Mouse (Mus musculus): ENCODE results near the gene Robo3.

Gene Robo3

GRCm38 (mm10) chr9:37432720-37433421 lies at the start of gene Robo3:
Robo3 (minus strand) TSS chr9:37433246.
- DNase-seq = no peak

- DNase-seq = no peak
Measured at GRCm38 (mm10) chr9:37474923-37475322, 41.9 kb upstream of the Robo3 start.

- no peak for DNase-seq
Measured at GRCm38 (mm10) chr9:37473611-37474125, 40.6 kb upstream of the Robo3 start.

DNA sequence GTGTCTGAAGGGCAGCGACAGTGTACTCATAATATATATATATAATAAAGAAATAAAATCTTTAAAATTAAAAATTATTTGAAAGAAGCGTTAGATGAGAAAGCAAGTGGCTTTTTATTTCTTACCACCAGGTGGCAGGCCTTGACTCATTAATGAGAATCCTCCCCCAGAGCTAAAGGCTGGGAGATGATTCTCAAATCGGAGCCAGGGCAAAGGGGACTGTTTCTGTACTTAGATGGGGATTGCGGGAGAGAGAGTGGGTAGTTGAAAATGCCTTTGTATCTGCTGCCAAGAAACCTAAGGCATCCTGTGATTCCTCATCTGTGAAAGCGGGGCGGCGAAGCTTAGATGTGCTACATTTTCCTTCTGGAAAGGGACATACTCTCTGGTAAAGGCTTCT lies 29.7 kb upstream of the Robo3 start:
- peak in 1 of 2 experiments; percentile 31 for DNase-seq

GRCm38 (mm10) chr9:37461571-37461970 lies 28.5 kb upstream of the Robo3 start:
- no peak for DNase-seq

GRCm38 (mm10) chr9:37460961-37461340 lies 27.9 kb upstream of the Robo3 start:
- DNase-seq = no peak

DNA sequence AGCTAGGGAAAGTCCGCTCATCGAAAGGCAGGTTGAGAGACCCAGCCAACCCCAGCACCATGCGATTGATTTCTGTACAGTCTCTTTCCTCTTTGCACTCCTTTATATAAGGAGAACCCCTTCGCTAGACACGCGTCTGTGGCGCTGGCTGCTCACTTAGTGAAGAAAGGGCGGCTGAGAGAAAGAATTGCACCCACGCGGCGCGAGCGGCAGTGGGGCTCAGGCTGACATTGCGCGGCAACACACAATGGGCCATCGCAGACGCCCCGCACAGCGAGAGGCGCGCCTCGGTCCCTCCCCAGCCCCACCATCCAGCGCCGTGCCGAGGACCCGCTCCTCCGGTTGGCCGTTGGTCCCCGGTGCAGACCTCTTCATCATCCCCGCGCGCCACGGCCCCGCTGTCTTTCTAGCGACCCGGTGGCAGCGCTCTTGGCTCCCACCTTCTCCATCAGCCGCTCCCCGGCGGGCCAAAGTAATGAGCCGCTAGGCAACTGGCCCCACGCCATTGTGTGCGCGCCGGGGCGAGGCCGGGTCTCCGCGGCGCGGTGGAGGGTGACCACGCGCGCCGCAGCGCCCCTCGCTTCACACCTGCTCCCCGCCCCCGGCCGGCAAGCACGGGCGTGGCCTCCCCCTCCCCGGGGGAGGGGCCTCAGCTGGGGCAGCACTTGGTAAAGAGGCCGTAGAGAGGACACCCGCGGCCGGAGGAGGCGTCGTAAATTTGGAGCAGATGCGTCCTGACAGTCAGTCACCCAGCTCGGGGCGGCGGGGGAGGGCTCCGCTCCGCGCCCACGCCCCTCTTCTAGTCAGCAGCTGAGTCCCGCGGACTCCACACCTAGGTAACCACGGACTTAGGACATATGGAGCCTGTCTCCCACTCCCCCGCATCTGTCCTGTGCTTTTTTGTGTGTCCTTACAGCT lies 27.3 kb upstream of the Robo3 start:
- peak; percentile 8 to 24 for DNase-seq

- DNase-seq = no peak
Measured at GRCm38 (mm10) chr9:37459665-37460042, 26.6 kb upstream of the Robo3 start.

GRCm38 (mm10) chr9:37457151-37457550 lies 24.1 kb upstream of the Robo3 start:
- no peak for DNase-seq

- no peak for DNase-seq
Measured at GRCm38 (mm10) chr9:37456481-37456910, 23.4 kb upstream of the Robo3 start.

- no peak for DNase-seq
Measured at GRCm38 (mm10) chr9:37455868-37456267, 22.8 kb upstream of the Robo3 start.

DNA sequence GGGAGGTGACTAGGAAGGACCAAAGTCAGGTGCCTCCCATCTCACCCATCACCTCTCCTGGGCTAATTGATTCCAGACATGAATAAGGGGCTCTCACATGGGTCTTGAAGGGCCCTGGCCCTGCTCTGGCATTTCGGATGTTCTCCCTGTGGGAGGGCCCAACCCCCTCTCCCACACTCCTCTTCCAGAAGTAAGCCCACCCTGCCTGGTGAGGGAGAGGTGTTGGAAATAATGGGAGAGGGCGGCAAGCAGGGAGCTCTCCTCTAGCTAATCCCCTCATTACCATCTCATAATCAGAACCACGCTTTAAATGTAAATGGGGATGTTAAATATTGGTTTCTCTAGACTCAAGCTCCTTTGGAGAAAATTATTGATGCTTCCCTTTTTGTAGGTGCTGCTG lies 21.9 kb upstream of the Robo3 start:
- no peak for DNase-seq

DNA sequence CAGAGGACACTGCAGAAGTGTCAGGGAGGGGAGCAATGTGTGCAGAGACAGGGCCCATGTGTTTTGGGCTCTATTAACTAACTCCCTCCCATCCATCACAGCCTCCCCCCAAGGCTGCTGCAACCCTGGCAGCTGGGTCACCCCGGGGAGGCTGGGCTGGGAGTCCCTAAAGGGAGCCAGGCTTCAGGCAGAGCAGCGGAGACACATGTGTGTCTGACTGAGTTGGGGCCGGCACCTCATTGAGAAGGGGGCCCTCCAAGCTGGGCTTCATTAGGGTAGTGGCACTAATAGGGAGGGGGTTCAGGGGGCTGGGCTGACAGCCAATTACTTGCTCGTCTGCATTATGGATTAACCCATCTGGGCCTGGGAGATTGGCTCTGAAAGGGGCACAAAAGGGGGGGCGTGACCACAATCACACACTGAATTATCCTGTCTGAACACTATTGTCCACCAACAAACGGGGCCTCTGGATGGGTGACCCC lies 21.0 kb upstream of the Robo3 start:
- DNase-seq = no peak

- no peak for DNase-seq
Measured at GRCm38 (mm10) chr9:37453328-37453727, 20.3 kb upstream of the Robo3 start.

- no peak for DNase-seq
Measured at GRCm38 (mm10) chr9:37452401-37452800, 19.4 kb upstream of the Robo3 start.

GRCm38 (mm10) chr9:37437772-37438735 lies 5.0 kb upstream of the Robo3 start:
- peak in 1 of 2 experiments; percentile 0 for DNase-seq

- no peak for DNase-seq
Measured at GRCm38 (mm10) chr9:37435616-37436015, 2.6 kb upstream of the Robo3 start.

DNA sequence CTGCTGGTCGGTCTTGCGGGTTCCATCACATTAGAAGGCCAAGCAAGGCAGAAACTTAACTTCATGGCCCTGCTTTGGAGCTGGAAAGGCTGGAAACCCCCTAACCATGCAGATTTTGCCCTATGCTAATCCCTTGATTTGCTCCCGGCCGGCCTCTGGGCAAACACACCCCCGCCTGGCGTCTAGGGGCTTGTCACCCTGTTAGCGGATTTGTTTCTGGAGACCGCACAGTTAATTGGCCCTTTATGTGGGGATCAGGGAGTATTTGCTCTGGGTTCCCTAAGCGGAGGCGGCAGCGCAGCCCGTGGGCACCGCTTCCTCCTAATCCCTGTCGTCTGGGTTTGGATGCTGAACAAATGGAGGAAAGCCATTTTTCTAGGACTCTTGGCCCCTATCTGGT lies 1.9 kb upstream of the Robo3 start:
- DNase-seq = no peak

DNA sequence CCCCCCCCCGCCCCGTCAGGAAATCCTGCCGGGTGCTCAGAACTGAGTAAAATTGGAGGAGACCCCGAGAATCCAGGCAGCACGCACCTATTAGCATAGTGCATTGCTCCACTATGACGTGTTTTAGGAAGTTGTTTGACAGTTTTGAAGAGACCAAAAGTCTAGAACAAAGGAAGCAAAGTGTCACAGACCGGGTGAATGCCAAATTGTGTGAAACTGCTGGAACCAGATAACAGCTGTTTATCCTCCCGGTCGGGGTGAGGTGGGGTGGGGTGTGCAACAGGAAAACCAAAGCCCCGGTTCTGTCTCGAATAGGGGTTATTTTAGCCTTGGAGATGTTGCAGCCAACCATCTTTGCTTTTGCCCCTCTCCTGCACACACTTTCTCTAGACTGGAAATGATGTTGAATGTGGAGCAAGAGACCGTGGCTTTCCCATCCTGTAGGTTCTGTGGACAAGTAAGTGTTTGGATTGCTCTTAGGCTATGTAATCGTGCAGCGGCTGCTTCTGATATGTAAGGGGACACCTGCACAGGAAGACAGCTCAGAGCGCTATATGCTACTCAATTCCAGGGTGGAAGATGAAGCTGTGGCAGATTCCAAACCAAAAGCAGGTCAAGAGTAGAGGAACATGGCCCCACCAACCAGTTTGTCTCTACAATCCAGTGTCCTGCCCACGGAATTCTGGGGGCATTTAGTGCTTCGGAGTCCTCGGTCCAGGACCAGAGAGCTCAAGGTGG lies 946 bp upstream of the Robo3 start:
- no peak for DNase-seq

DNA sequence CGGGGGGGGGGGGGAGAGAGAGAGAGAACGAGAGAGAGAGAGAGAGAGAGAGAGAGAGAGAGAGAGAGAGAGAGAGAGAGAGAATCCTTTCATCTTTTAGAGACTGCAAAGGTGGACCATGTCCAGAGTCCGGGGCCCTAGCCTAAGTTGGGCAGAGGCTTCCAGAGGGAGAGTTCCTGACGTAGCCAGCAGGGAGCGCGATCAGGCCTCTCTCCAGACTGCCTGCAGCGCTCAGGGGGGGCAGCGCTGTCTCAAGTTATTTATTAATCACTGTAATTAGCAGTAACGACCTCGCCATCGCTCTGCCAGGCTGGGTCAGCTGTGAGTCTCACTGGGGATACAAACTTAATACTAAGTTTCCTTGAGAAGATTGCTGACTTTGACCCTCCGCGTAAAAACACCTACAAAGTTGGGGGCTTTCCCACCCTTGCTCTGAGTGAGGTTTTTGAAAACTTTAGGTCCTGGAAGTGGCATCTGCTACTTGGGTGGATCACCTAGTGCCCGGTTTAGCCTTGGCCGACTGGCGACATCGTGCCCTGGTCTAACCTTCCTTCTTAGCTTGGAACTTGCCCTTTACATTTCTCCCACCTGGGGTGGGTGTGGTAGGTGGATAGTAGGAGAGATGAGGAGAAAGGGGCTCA lies 900 bp downstream of the Robo3 start:
- no peak for DNase-seq

DNA sequence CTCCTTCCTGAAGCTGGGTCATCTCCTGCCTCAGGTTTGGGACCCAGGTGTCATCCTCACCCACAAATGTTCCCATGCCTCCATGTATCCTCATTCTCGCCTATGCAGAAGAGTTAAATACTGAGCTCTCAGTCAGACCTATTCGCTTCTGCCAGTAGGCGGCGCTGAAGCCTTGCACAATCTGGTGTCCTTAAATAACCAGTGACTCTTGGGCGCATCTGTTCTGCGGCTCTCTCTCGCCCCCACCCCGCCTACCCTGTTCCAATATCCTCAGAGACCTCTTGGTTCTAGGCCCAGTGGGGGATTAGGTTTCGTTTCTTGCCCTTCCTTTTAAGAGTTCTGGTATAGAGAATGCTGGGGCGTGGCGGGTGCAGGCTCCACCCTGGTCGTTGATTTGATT lies 2.5 kb downstream of the Robo3 start:
- peak; percentile 55 to 77 for DNase-seq
